Mouse (Mus musculus) stomach, embryonic 16.5 days (tissue): ENCODE measurements at regions not wholly inside any gene's neighbourhood (a gene's known extent, or its start where the extent isn't known, plus 50 kb on each side); places are given as distances from the start of the nearest gene placed in this dataset.

ENCODE experiments used
- ATAC-seq: fragments of 200-750 bp; cut with Nextera tagmentation; 2 replicates; pipeline ENCODE4 v1.8.0; 2017; ENCODE audit warnings: moderate number of reproducible peaks, moderate TSS enrichment; ENCODE audit not compliant: insufficient read depth, low FRiP score
- H3K27ac ChIP-seq: fragments of 300-500 bp; sonication (generic); 2 replicates; pipeline ENCODE4 v1.5.1; 2014; ENCODE audit warnings: low read length
- H3K27me3 ChIP-seq: fragments of 300-500 bp; sonication (generic); 2 replicates; pipeline ENCODE4 v1.6.1; 2014; ENCODE audit warnings: low read length, control low read depth, mixed read lengths; ENCODE audit not compliant: control insufficient read depth, insufficient read depth
- H3K36me3 ChIP-seq: fragments of 300-500 bp; sonication (generic); 2 replicates; pipeline ENCODE4 v1.6.1; 2014; ENCODE audit warnings: low read length; ENCODE audit not compliant: control insufficient read depth, insufficient read depth
- H3K4me1 ChIP-seq: fragments of 300-500 bp; sonication (generic); 2 replicates; pipeline ENCODE4 v1.6.1; 2014; ENCODE audit warnings: low read length, control low read depth, mixed read lengths; ENCODE audit not compliant: control insufficient read depth, insufficient read depth
- H3K4me2 ChIP-seq: fragments of 300-500 bp; sonication (generic); 2 replicates; pipeline ENCODE4 v1.6.1; 2014; ENCODE audit warnings: low read depth, low read length, mixed read lengths
- H3K4me3 ChIP-seq: fragments of 300-500 bp; sonication (generic); replicated peaks from 2 replicates; pipeline ENCODE4 v1.5.1; 2014; ENCODE audit warnings: mild to moderate bottlenecking, low read length
- H3K9ac ChIP-seq: fragments of 300-500 bp; sonication (generic); 2 replicates; pipeline ENCODE4 v1.6.1; 2014; ENCODE audit warnings: low read length
- H3K9me3 ChIP-seq: fragments of 300-500 bp; sonication (generic); replicated peaks from 2 replicates; pipeline ENCODE4 v1.6.1; 2016; ENCODE audit warnings: low read length, control low read depth; ENCODE audit not compliant: control insufficient read depth
- WGBS: fragments of 180-500 bp; shearing (Covaris S2); extraction: QIAGEN DNeasy Blood & Tissue Kit; methylation state at CpG from one replicate; pipeline ENCODE4 v1.1.7; 2014; 5-methylcytosine and 5-hydroxymethylcytosine counted together

DNA sequence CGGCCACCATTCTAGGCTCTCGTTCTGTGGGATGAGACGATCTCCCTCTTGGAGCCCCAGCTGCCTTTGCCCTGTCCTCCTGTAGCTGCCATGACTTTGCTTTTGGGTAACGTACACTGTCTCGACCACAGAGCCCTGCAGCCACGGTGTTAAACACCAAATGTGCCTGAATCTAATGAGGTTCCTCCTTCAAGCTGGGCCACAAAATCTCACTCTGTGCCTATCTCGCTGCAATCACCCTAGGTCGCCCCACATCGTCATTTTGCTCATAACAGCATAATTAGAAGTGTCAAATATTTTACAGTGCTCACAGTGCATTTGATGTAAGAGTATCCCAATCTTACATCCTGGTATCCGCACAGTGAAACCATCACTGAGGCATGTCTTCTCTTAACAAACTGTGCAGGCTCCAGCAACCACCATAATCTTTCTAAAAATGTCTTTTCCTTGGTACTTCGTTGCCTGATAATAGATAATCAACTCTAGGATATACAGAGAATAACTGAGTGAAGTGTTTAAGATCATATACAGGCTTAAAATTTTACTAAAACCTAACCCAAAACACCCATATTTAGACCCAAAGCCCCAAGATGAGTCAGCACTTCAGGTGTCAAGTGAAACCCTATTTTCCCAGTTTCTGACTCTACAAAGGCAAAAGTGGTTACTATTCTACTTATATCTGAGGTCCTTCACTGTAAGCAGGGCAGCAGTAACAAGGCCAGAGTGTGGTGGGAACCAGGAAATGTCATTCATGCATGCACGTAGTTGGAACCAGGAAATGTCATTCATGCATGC lies 219.8 kb upstream of the Hs6st1 start:
- H3K4me3 ChIP-seq, result no peak overlapping the region
- H3K4me1 ChIP-seq, result peaks cover 5% of the 10 kb centered on the region; the same call in 1 of the 2 replicates
- ATAC-seq, result no peak
- no peaks in the 10 kb centered on the region for H3K36me3 ChIP-seq
- H3K9me3 ChIP-seq, result no peaks in the 10 kb centered on the region
- H3K27ac ChIP-seq, result no peak overlapping the region
- WGBS, result 85% methylated on average over 12 of the region's 12 CpGs
- H3K4me2 ChIP-seq, result no peak overlapping the region
- H3K9ac ChIP-seq, result no peak overlapping the region
- no peaks in the 10 kb centered on the region for H3K27me3 ChIP-seq

DNA sequence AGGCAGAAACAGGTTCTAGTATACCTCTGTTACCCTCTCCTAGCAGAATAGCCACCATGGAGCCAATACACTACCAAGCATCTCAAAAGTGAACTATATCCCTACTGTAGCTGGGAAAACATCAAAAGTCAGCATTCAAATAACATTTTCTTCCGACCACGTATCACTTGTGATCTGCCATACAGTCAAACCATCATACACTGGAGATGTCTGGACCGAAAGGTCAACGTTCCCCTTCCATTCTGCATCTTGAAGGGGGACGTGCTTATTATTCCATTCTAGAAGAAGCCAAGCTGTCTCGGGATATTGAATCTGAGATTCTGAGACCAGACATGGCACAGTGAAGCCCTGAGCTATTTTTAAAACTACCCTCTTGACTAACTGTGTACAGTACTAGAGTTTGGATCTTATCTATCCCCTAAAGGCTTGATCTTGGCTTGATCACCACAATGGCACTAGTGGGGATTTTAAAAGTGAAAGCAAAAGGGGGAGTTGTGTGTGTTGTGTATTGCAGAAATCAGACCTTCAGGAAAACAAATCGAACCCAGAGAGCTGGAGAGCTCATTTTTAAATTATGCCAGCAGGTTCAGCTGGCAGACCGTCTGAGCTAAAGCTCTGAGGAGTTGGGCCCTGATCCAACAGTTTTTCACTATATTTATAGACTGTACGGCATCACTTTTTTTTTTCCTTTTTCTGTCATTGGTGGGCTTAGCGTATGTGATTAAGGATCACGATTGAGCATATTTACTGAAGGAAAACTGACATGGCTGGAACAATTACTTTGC lies 218.6 kb upstream of the Hs6st1 start:
- H3K9me3 ChIP-seq, result no peaks in the 10 kb centered on the region
- no peak overlapping the region for H3K9ac ChIP-seq
- 0 out of 2 replicates have a peak overlapping the region, but pooled peaks have one; percentile 12 for H3K4me3 ChIP-seq
- H3K27ac ChIP-seq, result 0 out of 2 replicates have a peak overlapping the region, but pooled peaks have one; percentile 6
- 66% methylated on average over 11 of the region's 11 CpGs for WGBS
- ATAC-seq, result no peak
- H3K36me3 ChIP-seq, result no peaks in the 10 kb centered on the region
- H3K4me1 ChIP-seq, result peaks cover 5% of the 10 kb centered on the region; the same call in 1 of the 2 replicates
- H3K27me3 ChIP-seq, result no peaks in the 10 kb centered on the region
- peak overlapping the region; percentile 34 for H3K4me2 ChIP-seq

DNA sequence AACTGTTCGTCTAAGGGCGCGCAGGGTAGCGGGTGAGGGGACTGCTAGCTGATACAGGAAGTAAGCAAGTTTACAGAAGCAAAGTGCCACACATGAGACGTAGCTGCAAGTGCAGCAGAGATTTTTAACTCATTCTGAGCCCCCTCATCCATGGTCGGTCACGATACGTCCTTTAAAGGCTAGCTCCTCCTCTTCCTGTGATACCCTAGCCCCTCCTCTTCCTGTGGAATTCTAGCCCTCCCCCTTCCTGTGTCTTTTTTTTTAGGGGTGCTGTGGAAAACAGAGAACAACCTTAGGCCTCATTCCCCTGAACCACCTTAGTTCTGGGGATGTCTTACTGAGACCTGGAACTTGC lies 218.0 kb upstream of the Hs6st1 start:
- H3K9me3 ChIP-seq, result no peaks in the 10 kb centered on the region
- H3K27ac ChIP-seq, result no peak overlapping the region
- H3K27me3 ChIP-seq, result no peaks in the 10 kb centered on the region
- H3K9ac ChIP-seq, result no peak overlapping the region
- peaks cover 5% of the 10 kb centered on the region; the same call in 1 of the 2 replicates for H3K4me1 ChIP-seq
- H3K4me2 ChIP-seq, result peak overlapping the region; percentile 34
- no peak; the same call in 1 of the 2 replicates for ATAC-seq
- no peaks in the 10 kb centered on the region for H3K36me3 ChIP-seq
- H3K4me3 ChIP-seq, result 0 out of 2 replicates have a peak overlapping the region, but pooled peaks have one; percentile 12
- WGBS, result 55% methylated on average over 8 of the region's 8 CpGs

DNA sequence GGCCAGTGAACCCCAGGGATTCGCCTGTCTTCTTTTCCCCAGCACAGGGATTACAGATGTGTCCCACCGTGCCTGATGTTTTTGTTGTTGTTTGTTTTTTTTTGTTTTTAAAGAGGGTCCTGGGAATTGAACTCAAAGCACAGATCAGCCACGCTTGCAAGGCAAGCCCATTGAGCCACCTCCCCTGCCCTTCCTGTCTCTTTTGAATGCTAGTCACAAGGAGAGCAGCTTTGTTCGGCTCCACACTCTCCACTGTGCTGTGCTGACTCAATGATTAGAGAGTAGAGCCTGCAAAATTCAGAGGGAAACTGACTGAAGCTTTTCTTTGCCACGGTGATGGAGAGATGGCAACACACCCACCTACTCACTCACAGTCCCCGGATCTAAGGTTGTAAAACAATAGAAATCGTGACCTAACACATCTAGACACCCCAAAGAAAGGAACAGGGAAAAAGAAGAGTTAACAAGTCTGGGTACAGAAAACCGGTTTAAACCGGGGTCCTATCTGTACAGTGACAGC lies 217.6 kb upstream of the Hs6st1 start:
- no peaks in the 10 kb centered on the region for H3K36me3 ChIP-seq
- no peak overlapping the region for H3K9ac ChIP-seq
- H3K4me2 ChIP-seq, result no peak overlapping the region
- peaks cover 5% of the 10 kb centered on the region; the same call in 1 of the 2 replicates for H3K4me1 ChIP-seq
- no peak overlapping the region for H3K4me3 ChIP-seq
- H3K27ac ChIP-seq, result no peak overlapping the region
- H3K27me3 ChIP-seq, result no peaks in the 10 kb centered on the region
- no peak for ATAC-seq
- WGBS, result 76% methylated on average over 9 of the region's 9 CpGs
- no peaks in the 10 kb centered on the region for H3K9me3 ChIP-seq

DNA sequence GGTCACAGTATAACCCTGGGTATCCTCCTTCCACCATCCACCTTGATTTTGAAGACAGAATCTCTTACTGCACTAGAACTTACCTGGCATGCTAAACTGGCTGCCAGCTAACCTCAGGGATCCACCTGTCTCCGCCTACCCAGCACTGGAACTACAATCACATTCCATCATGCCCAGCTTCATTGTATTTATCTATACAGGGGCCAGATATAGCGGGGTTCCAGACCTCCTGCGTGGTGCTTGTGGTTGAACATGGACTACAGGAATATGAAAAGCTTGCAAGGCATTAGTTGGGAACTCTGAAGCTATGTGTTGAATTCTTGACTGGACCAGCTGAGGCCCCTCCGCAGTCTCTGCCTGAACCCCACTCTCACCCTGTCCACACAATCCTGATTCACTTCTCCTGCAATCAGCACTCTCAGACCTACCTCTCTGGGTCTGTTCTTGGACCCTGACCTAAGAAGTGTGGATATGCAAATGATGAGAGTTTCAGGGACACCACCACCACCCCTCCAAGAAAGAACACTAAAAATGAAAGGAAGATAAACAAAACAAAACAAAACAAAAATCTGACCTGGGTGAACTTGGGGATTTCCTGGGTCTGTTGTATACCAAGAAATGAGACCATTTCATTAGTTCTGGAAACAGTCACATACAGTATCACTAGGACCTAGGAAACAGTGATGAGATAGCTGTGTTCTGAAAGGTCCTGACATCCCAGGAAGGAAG lies 216.4 kb upstream of the Hs6st1 start:
- Histone ChIP-seq H3K36me3 (no peaks in the 10 kb centered on the region), H3K27ac (no peak overlapping the region), H3K4me2 (no peak overlapping the region), H3K27me3 (no peaks in the 10 kb centered on the region), H3K4me3 (no peak overlapping the region), H3K9ac (no peak overlapping the region), H3K9me3 (no peaks in the 10 kb centered on the region), H3K4me1 (peaks cover 5% of the 10 kb centered on the region; the same call in 1 of the 2 replicates)
- no peak for ATAC-seq
- WGBS, result 90% methylated on average over 4 of the region's 4 CpGs

DNA sequence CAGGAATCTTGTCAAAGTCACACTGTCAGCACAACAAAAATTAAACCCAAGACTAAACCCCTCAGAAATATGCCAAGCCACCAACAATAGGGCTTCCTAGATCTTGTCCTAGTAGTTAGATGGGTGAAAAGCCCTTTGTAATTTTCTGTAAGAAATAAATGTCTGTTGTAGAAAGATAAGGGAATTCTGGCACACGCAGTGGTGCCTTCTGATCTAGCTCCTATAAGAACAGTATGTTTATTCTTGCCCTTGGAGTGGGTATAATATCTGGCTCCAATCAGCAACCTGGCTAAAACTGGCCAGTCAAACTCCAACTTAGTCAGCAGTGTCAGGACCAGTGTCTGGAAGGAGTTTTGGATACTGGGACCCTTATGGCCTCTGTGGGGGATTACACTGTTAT lies 215.2 kb upstream of the Hs6st1 start:
- H3K9ac ChIP-seq, result no peak overlapping the region
- no peaks in the 10 kb centered on the region for H3K36me3 ChIP-seq
- no peak overlapping the region for H3K27ac ChIP-seq
- no peaks in the 10 kb centered on the region for H3K9me3 ChIP-seq
- H3K4me2 ChIP-seq, result no peak overlapping the region
- H3K27me3 ChIP-seq, result no peaks in the 10 kb centered on the region
- no peak for ATAC-seq
- 61% methylated on average over 1 of the region's 1 CpGs for WGBS
- H3K4me3 ChIP-seq, result no peak overlapping the region
- H3K4me1 ChIP-seq, result peaks cover 5% of the 10 kb centered on the region; the same call in 1 of the 2 replicates

DNA sequence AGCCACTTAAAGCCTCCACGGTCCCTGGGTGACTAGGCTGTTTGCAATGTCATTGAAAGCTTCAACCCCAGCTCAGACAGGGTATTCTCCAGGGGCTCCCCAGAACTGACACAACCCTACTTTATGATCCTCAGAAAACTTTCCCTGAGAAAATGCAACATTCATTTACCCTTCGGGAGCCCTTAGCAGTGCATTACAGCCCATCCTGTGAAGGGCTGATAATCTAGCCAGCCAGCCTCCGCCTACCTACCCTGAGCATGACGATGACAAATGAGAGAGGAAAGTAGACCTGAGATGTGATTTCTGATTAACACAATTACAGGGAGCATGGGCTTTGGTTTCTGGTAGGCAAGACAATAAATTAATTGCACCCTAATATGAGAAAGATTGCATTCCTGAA lies 212.6 kb upstream of the Hs6st1 start:
- no peak overlapping the region for H3K9ac ChIP-seq
- no peak for ATAC-seq
- H3K9me3 ChIP-seq, result no peaks in the 10 kb centered on the region
- H3K4me2 ChIP-seq, result no peak overlapping the region
- no peaks in the 10 kb centered on the region for H3K4me1 ChIP-seq
- 76% methylated on average over 4 of the region's 4 CpGs for WGBS
- H3K27ac ChIP-seq, result no peak overlapping the region
- H3K27me3 ChIP-seq, result no peaks in the 10 kb centered on the region
- no peak overlapping the region for H3K4me3 ChIP-seq
- no peaks in the 10 kb centered on the region for H3K36me3 ChIP-seq

DNA sequence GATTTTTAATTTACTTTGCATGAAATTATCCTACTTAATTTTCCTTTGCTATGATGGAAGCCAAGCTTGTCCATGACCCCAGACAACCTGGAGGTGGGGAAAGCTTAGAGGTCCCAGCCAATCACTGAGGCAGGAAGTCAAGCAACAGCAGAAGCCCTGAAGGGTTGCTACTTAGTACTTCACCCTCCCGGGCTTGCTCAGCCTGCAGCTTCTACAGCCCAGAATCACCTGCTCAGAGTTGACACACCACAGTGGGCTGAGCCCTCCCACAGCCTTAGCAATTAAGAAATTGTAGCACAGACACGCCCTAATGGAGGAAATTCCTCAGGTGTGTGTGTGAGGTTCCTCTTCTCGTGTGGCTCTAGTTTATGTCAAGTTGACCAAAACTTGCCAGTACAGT lies 209.9 kb upstream of the Hs6st1 start:
- H3K36me3 ChIP-seq, result no peaks in the 10 kb centered on the region
- H3K9ac ChIP-seq, result no peak overlapping the region
- no peak overlapping the region for H3K27ac ChIP-seq
- no peak overlapping the region for H3K4me2 ChIP-seq
- no peaks in the 10 kb centered on the region for H3K4me1 ChIP-seq
- no peaks in the 10 kb centered on the region for H3K9me3 ChIP-seq
- peak; percentile 74; the same call in 1 of the 2 replicates for ATAC-seq
- H3K27me3 ChIP-seq, result no peaks in the 10 kb centered on the region
- WGBS, result 44% methylated on average over 3 of the region's 3 CpGs
- H3K4me3 ChIP-seq, result no peak overlapping the region
